ENCODE assay signal across 29 mouse cellular contexts in the genomic region with DNA sequence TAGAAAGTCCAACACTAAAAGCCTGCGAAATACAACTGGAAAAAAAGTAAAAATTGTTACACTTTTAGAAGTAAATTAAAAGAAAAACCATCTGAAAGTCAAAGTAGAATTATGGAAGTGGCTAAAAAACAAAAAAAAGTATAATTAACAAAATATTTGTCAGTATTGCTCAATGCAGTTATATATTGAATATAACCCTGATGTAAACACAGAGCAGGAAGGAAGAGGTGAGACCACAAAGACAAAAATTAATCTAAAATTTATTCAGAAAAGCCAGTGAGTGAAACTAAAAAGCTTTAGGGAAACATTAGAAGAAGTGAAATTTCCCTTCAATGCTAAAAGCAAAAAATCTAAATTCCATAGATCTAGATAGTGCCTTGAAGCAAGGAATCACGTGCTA.
"Had no signal": no experiment of that assay in that cellular context is flagged by ENCODE, and none has a peak within 500 bp of the region (broad histone marks: within the 10 kb centered on the region; RNA-seq: fewer than 3 reads in every experiment).

No protein-coding gene starts in this region.

- H3K27ac ChIP-seq: embryonic facial prominence, embryonic 10.5 days; embryonic facial prominence, embryonic 12.5 days; embryonic facial prominence, embryonic 13.5 days; embryonic facial prominence, embryonic 15.5 days; forebrain, embryonic 10.5 days; forebrain, embryonic 12.5 days; forebrain, embryonic 13.5 days; forebrain, embryonic 15.5 days; gastrocnemius, adult 2 months; heart, adult 2 months had no signal

- DNase-seq: cerebellum, adult 2 months; cerebellum, adult 8-10 months; cerebellum, adult 9-10 months; cerebellum, adult 9-11 months; cerebellum, postnatal 10 days; cerebellum, postnatal 14 days; cerebellum, postnatal 25 days; cerebellum, postnatal 36 days; embryo, embryonic 11 days; forebrain, postnatal 0 days; gastrocnemius, adult 2 months; gastrocnemius, postnatal 10 days; gastrocnemius, postnatal 14 days; gastrocnemius, postnatal 25 days; gastrocnemius, postnatal 36 days; heart, adult 11 months; heart, adult 18-20 months; heart, adult 2 months had no signal

- H3K9ac ChIP-seq: embryonic facial prominence, embryonic 12.5 days; embryonic facial prominence, embryonic 13.5 days; embryonic facial prominence, embryonic 15.5 days; forebrain, embryonic 12.5 days; forebrain, embryonic 13.5 days; forebrain, embryonic 15.5 days; forebrain, postnatal 0 days had no signal

- H3K9me3 ChIP-seq: embryonic facial prominence, embryonic 10.5 days; embryonic facial prominence, embryonic 12.5 days; embryonic facial prominence, embryonic 13.5 days; embryonic facial prominence, embryonic 15.5 days; forebrain, embryonic 10.5 days; forebrain, embryonic 12.5 days; forebrain, embryonic 13.5 days; forebrain, embryonic 15.5 days had no signal

- ATAC-seq: forebrain, embryonic 13.5 days; forebrain, embryonic 14.5 days; forebrain, embryonic 15.5 days; forebrain, embryonic 16.5 days; forebrain, postnatal 0 days had no signal

- H3K27me3 ChIP-seq: embryonic facial prominence, embryonic 12.5 days; embryonic facial prominence, embryonic 13.5 days; embryonic facial prominence, embryonic 15.5 days; forebrain, embryonic 12.5 days; forebrain, embryonic 13.5 days; forebrain, embryonic 15.5 days had no signal

- H3K4me1 ChIP-seq: embryonic facial prominence, embryonic 10.5 days; embryonic facial prominence, embryonic 12.5 days; embryonic facial prominence, embryonic 13.5 days; embryonic facial prominence, embryonic 15.5 days; forebrain, embryonic 12.5 days; forebrain, embryonic 13.5 days; forebrain, embryonic 15.5 days had no signal

- H3K4me3 ChIP-seq: embryonic facial prominence, embryonic 10.5 days; embryonic facial prominence, embryonic 12.5 days; embryonic facial prominence, embryonic 13.5 days; embryonic facial prominence, embryonic 15.5 days; erythroblast, embryonic 14.5 days; forebrain, embryonic 10.5 days; forebrain, embryonic 12.5 days; forebrain, embryonic 13.5 days; forebrain, embryonic 15.5 days; gastrocnemius, adult 2 months; heart, adult 2 months had no signal

- H3K4me2 ChIP-seq: embryonic facial prominence, embryonic 12.5 days; embryonic facial prominence, embryonic 13.5 days; embryonic facial prominence, embryonic 15.5 days; forebrain, embryonic 12.5 days; forebrain, embryonic 13.5 days; forebrain, embryonic 15.5 days had no signal

- H3K36me3 ChIP-seq: embryonic facial prominence, embryonic 10.5 days; embryonic facial prominence, embryonic 12.5 days; embryonic facial prominence, embryonic 13.5 days; embryonic facial prominence, embryonic 15.5 days; forebrain, embryonic 10.5 days; forebrain, embryonic 12.5 days; forebrain, embryonic 15.5 days had no signal
